Mouse (Mus musculus): ENCODE measurements around the gene Med15.
"Not testable (repeated sequence)": the region's sequence is repeated elsewhere in the genome, so short reads cannot be mapped to it uniquely, and the experiment has no call there.

Gene Med15

GRCm38 (mm10) chr16:17619198-17620105 lies 113.2 kb downstream of the Med15 start, which contains the start of gene Smpd4:
Gene Smpd4, plus strand, starts transcription at chr16:17619354.
- DNase-seq (ENCODE audit: low read depth in 1 of 2, low spot score in 2 of 2): peak; percentile 81 to 85

- no peak for DNase-seq (ENCODE audit: low read depth in 1 of 2, low spot score in 2 of 2)
Observed at GRCm38 (mm10) chr16:17617922-17618565, 114.6 kb downstream of the Med15 start.

GRCm38 (mm10) chr16:17616212-17616611 lies 116.5 kb downstream of the Med15 start:
- DNase-seq (ENCODE audit: low read depth in 1 of 2, low spot score in 2 of 2): no peak

DNA sequence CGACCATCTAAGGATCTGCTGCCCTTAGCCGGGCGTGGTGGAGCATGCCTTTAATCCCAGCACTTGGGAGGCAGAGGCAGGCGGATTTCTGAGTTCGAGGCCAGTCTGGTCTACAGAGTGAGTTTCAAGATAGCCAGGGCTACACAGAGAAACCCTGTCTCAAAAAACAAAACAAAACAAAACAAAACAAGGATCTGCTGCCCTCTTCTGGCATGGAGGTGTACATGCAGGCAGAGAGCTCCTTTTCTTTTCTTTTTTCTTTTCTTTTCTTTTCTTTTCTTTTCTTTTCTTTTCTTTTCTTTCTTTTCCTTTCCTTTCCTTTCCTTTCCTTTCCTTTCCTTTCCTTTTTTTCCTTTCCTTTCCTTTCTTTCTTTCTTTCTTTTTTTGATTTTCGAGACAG lies 118.0 kb downstream of the Med15 start:
- DNase-seq (ENCODE audit: low read depth in 1 of 2, low spot score in 2 of 2): not testable (repeated sequence)

DNA sequence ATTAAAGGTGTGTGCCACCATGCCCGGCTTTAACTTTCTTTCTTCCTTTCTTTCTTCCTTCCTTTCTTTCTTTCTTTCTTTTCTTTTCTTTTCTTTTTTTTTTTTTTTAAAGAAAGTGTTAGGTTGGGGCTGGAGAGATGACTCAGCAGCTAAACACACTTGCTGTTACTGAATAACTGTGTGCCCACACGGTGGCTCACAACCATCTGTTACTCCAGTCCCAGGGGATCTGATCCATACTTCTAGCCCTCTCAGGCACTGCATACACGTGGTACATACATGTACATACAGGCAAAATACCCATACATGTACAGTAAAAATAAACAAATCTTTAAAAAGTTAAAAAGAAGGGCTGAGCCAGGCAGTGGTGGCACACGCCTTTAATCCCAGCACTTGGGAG lies 121.3 kb downstream of the Med15 start:
- no peak for DNase-seq (ENCODE audit: low read depth in 1 of 2, low spot score in 2 of 2)

GRCm38 (mm10) chr16:17605684-17606083 lies 127.0 kb downstream of the Med15 start:
- no peak for DNase-seq (ENCODE audit: low read depth in 1 of 2, low spot score in 2 of 2)

GRCm38 (mm10) chr16:17604941-17605340 lies 127.8 kb downstream of the Med15 start:
- DNase-seq (ENCODE audit: low read depth in 1 of 2, low spot score in 2 of 2): no peak
